Mouse (Mus musculus) neural tube, embryonic 15.5 days (tissue): ENCODE results near the gene Col24a1. TPM values are rescaled to one million over a fixed set of nuclear protein-coding genes. Genes with fewer than 3 reads are reported as not detected.
"Not testable (repeated sequence)": the region's sequence is repeated elsewhere in the genome, so short reads cannot be mapped to it uniquely, and the experiment has no call there.

Source experiments
- ATAC-seq: fragments of 200-750 bp; cut with Nextera tagmentation; 2 replicates; pipeline ENCODE4 v1.8.0; 2017; ENCODE audit warnings: mild to moderate bottlenecking, moderate TSS enrichment, moderate library complexity; ENCODE audit not compliant: low FRiP score
- H3K27ac ChIP-seq: fragments of 300-500 bp; sonication (generic); replicated peaks from 2 replicates; pipeline ENCODE4 v1.5.1; 2015; ENCODE audit warnings: mild to moderate bottlenecking, inconsistent platforms
- H3K27me3 ChIP-seq: fragments of 300-500 bp; sonication (generic); replicated peaks from 2 replicates; pipeline ENCODE4 v1.6.1; 2015; ENCODE audit warnings: inconsistent platforms
- H3K36me3 ChIP-seq: fragments of 300-500 bp; sonication (generic); 2 replicates; pipeline ENCODE4 v1.6.1; 2015; ENCODE audit warnings: inconsistent platforms
- H3K4me1 ChIP-seq: fragments of 300-500 bp; sonication (generic); 2 replicates; pipeline ENCODE4 v1.6.1; 2015; ENCODE audit warnings: inconsistent platforms
- H3K4me2 ChIP-seq: fragments of 300-500 bp; sonication (generic); 2 replicates; pipeline ENCODE4 v1.6.1; 2015; ENCODE audit warnings: inconsistent platforms, mild to moderate bottlenecking, moderate library complexity
- H3K4me3 ChIP-seq: fragments of 300-500 bp; sonication (generic); replicated peaks from 2 replicates; pipeline ENCODE4 v1.5.1; 2015; ENCODE audit warnings: mild to moderate bottlenecking, inconsistent platforms
- H3K9ac ChIP-seq: fragments of 300-500 bp; sonication (generic); replicated peaks from 2 replicates; pipeline ENCODE4 v1.6.1; 2015; ENCODE audit warnings: mild to moderate bottlenecking, inconsistent platforms
- H3K9me3 ChIP-seq: fragments of 300-500 bp; sonication (generic); replicated peaks from 2 replicates; pipeline ENCODE4 v1.6.1; 2016; ENCODE audit warnings: inconsistent platforms
- WGBS: fragments of 180-500 bp; shearing (Covaris S2); methylation state at CpG from one replicate; pipeline ENCODE4 v1.1.7; 2015; ENCODE audit warnings: mixed read lengths; 5-methylcytosine and 5-hydroxymethylcytosine counted together
- polyA plus RNA-seq: library from polyadenylated mRNA; unstranded; fragments of >200 nt; fragmentation: Nextera tagmentation; extraction: Ambion mirVana; gene quantifications from 2 replicates; pipeline ENCODE4 v1.2.1, GENCODE M21; 2015

The Col24a1 gene
- polyA plus RNA-seq, 1 experiment from 2014 or later = 1.5 TPM

- H3K27ac ChIP-seq = no peak overlapping the region
- no peak for ATAC-seq
- no peak overlapping the region for H3K4me2 ChIP-seq
- no peaks in the 10 kb centered on the region for H3K9me3 ChIP-seq
- no peaks in the 10 kb centered on the region for H3K36me3 ChIP-seq
- no peak overlapping the region for H3K9ac ChIP-seq
- no peaks in the 10 kb centered on the region for H3K27me3 ChIP-seq
- no peaks in the 10 kb centered on the region for H3K4me1 ChIP-seq
- H3K4me3 ChIP-seq = no peak overlapping the region
- 93% methylated on average over 3 of the region's 3 CpGs for WGBS
Measured at GRCm38 (mm10) chr3:145414362-145414761, 122.1 kb downstream of the Col24a1 start.

- Histone ChIP-seq H3K27me3 (no peaks in the 10 kb centered on the region), H3K4me3 (no peak overlapping the region), H3K36me3 (no peaks in the 10 kb centered on the region), H3K27ac (no peak overlapping the region), H3K4me2 (no peak overlapping the region), H3K4me1 (no peaks in the 10 kb centered on the region), H3K9ac (no peak overlapping the region), H3K9me3 (no peaks in the 10 kb centered on the region)
- ATAC-seq = no peak
- WGBS = 75% methylated on average over 9 of the region's 9 CpGs
Measured at GRCm38 (mm10) chr3:145417809-145418208, 125.5 kb downstream of the Col24a1 start.

GRCm38 (mm10) chr3:145420421-145420820 is 128.1 kb downstream of the Col24a1 start:
- Histone ChIP-seq H3K4me2 (no peak overlapping the region), H3K9ac (no peak overlapping the region), H3K9me3 (no peaks in the 10 kb centered on the region), H3K36me3 (no peaks in the 10 kb centered on the region), H3K27ac (no peak overlapping the region), H3K4me3 (no peak overlapping the region), H3K27me3 (no peaks in the 10 kb centered on the region), H3K4me1 (no peaks in the 10 kb centered on the region)
- 87% methylated on average over 2 of the region's 2 CpGs for WGBS
- no peak for ATAC-seq

GRCm38 (mm10) chr3:145422044-145422443 is 129.8 kb downstream of the Col24a1 start:
- no peaks in the 10 kb centered on the region for H3K4me1 ChIP-seq
- H3K4me3 ChIP-seq = no peak overlapping the region
- H3K4me2 ChIP-seq = no peak overlapping the region
- no peaks in the 10 kb centered on the region for H3K27me3 ChIP-seq
- H3K9me3 ChIP-seq = no peaks in the 10 kb centered on the region
- no peak overlapping the region for H3K9ac ChIP-seq
- 93% methylated on average over 3 of the region's 3 CpGs for WGBS
- ATAC-seq = no peak
- no peaks in the 10 kb centered on the region for H3K36me3 ChIP-seq
- H3K27ac ChIP-seq = no peak overlapping the region

GRCm38 (mm10) chr3:145438352-145438751 is 146.1 kb downstream of the Col24a1 start:
- Histone ChIP-seq H3K27me3 (no peaks in the 10 kb centered on the region), H3K36me3 (no peaks in the 10 kb centered on the region), H3K4me1 (no peaks in the 10 kb centered on the region), H3K4me2 (no peak overlapping the region), H3K4me3 (no peak overlapping the region), H3K9me3 (no peaks in the 10 kb centered on the region), H3K27ac (no peak overlapping the region), H3K9ac (no peak overlapping the region)
- no peak for ATAC-seq
- WGBS = 83% methylated on average over 7 of the region's 7 CpGs

GRCm38 (mm10) chr3:145439086-145439485 is 146.8 kb downstream of the Col24a1 start:
- Histone ChIP-seq H3K9ac (no peak overlapping the region), H3K4me3 (no peak overlapping the region), H3K9me3 (no peaks in the 10 kb centered on the region), H3K36me3 (no peaks in the 10 kb centered on the region), H3K4me2 (no peak overlapping the region), H3K27me3 (no peaks in the 10 kb centered on the region), H3K27ac (no peak overlapping the region), H3K4me1 (no peaks in the 10 kb centered on the region)
- no peak; the same call in 1 of the 2 replicates for ATAC-seq
- 71% methylated on average over 7 of the region's 7 CpGs for WGBS

- no peaks in the 10 kb centered on the region for H3K27me3 ChIP-seq
- H3K4me1 ChIP-seq = no peaks in the 10 kb centered on the region
- no peak overlapping the region for H3K9ac ChIP-seq
- 50% methylated on average over 1 of the region's 1 CpGs for WGBS
- H3K27ac ChIP-seq = no peak overlapping the region
- no peaks in the 10 kb centered on the region for H3K9me3 ChIP-seq
- no peak overlapping the region for H3K4me2 ChIP-seq
- H3K36me3 ChIP-seq = no peaks in the 10 kb centered on the region
- H3K4me3 ChIP-seq = no peak overlapping the region
- ATAC-seq = no peak
Measured at GRCm38 (mm10) chr3:145440993-145441392, 148.7 kb downstream of the Col24a1 start.

GRCm38 (mm10) chr3:145442268-145442667 is 150.0 kb downstream of the Col24a1 start:
- H3K4me2 ChIP-seq = no peak overlapping the region
- H3K27ac ChIP-seq = no peak overlapping the region
- ATAC-seq = no peak
- 88% methylated on average over 1 of the region's 1 CpGs for WGBS
- H3K4me3 ChIP-seq = no peak overlapping the region
- no peaks in the 10 kb centered on the region for H3K27me3 ChIP-seq
- H3K9me3 ChIP-seq = no peaks in the 10 kb centered on the region
- H3K9ac ChIP-seq = no peak overlapping the region
- H3K4me1 ChIP-seq = no peaks in the 10 kb centered on the region
- H3K36me3 ChIP-seq = no peaks in the 10 kb centered on the region

- not testable (repeated sequence) for H3K4me3 ChIP-seq, H3K9ac ChIP-seq, ATAC-seq, H3K27ac ChIP-seq, H3K27me3 ChIP-seq, H3K4me2 ChIP-seq, H3K9me3 ChIP-seq, H3K4me1 ChIP-seq, H3K36me3 ChIP-seq
- 49% methylated on average over 6 of the region's 6 CpGs for WGBS
Measured at GRCm38 (mm10) chr3:145443167-145443566, 150.9 kb downstream of the Col24a1 start.

GRCm38 (mm10) chr3:145457039-145457438 is 164.8 kb downstream of the Col24a1 start:
- ATAC-seq = no peak
- Histone ChIP-seq H3K36me3 (no peaks in the 10 kb centered on the region), H3K9ac (no peak overlapping the region)

GRCm38 (mm10) chr3:145462351-145462750 is 170.1 kb downstream of the Col24a1 start:
- no peak overlapping the region for H3K4me3 ChIP-seq
- ATAC-seq = no peak
- no peaks in the 10 kb centered on the region for H3K36me3 ChIP-seq
- WGBS = 80% methylated on average over 7 of the region's 7 CpGs
- H3K27me3 ChIP-seq = no peaks in the 10 kb centered on the region
- H3K27ac ChIP-seq = no peak overlapping the region
- no peaks in the 10 kb centered on the region for H3K4me1 ChIP-seq
- no peak overlapping the region for H3K9ac ChIP-seq
- no peak overlapping the region for H3K4me2 ChIP-seq
- H3K9me3 ChIP-seq = no peaks in the 10 kb centered on the region

More at GRCm38 (mm10) chr3:145457039-145457438, 164.8 kb downstream of the Col24a1 start:
- Histone ChIP-seq H3K4me1 (no peaks in the 10 kb centered on the region), H3K27me3 (no peaks in the 10 kb centered on the region), H3K27ac (no peak overlapping the region), H3K4me2 (no peak overlapping the region), H3K4me3 (no peak overlapping the region), H3K9me3 (no peaks in the 10 kb centered on the region)
- WGBS = 77% methylated on average over 5 of the region's 5 CpGs

GRCm38 (mm10) chr3:145463731-145464130 is 171.5 kb downstream of the Col24a1 start:
- H3K4me3 ChIP-seq = no peak overlapping the region
- H3K27me3 ChIP-seq = no peaks in the 10 kb centered on the region
- no peaks in the 10 kb centered on the region for H3K4me1 ChIP-seq
- no peak overlapping the region for H3K4me2 ChIP-seq
- WGBS = 42% methylated on average over 2 of the region's 2 CpGs
- ATAC-seq = no peak
- H3K9me3 ChIP-seq = no peaks in the 10 kb centered on the region
- H3K36me3 ChIP-seq = no peaks in the 10 kb centered on the region
- no peak overlapping the region for H3K9ac ChIP-seq
- H3K27ac ChIP-seq = no peak overlapping the region

GRCm38 (mm10) chr3:145471094-145471493 is 178.8 kb downstream of the Col24a1 start:
- no peak overlapping the region for H3K4me3 ChIP-seq
- no peaks in the 10 kb centered on the region for H3K4me1 ChIP-seq
- H3K9me3 ChIP-seq = no peaks in the 10 kb centered on the region
- H3K4me2 ChIP-seq = no peak overlapping the region
- ATAC-seq = no peak
- no peaks in the 10 kb centered on the region for H3K27me3 ChIP-seq
- H3K36me3 ChIP-seq = no peaks in the 10 kb centered on the region
- 82% methylated on average over 4 of the region's 4 CpGs for WGBS
- H3K27ac ChIP-seq = no peak overlapping the region
- H3K9ac ChIP-seq = no peak overlapping the region
